Mouse (Mus musculus) liver, embryonic 15.5 days (tissue): Measurements from ENCODE around the gene Gpha2. TPM values are rescaled to one million over a fixed set of nuclear protein-coding genes. Genes with fewer than 3 reads are reported as not detected.

ENCODE experiments used
- ATAC-seq: fragments of 200-750 bp; cut with Nextera tagmentation; 2 replicates; pipeline ENCODE4 v1.8.0; 2017; ENCODE audit warnings: moderate number of reproducible peaks, mild to moderate bottlenecking, moderate library complexity; ENCODE audit not compliant: insufficient read depth
- H3K27ac ChIP-seq: fragments of 300-500 bp; sonication (generic); replicated peaks from 2 replicates; pipeline ENCODE4 v1.5.1; 2015; ENCODE audit warnings: mild to moderate bottlenecking, inconsistent platforms
- H3K27me3 ChIP-seq: fragments of 300-500 bp; sonication (generic); 2 replicates; pipeline ENCODE4 v1.6.1; 2015; ENCODE audit warnings: mild to moderate bottlenecking, inconsistent platforms
- H3K36me3 ChIP-seq: fragments of 300-500 bp; sonication (generic); replicated peaks from 2 replicates; pipeline ENCODE4 v1.6.1; 2015; ENCODE audit warnings: moderate library complexity, mild to moderate bottlenecking, inconsistent platforms
- H3K4me1 ChIP-seq: fragments of 300-500 bp; sonication (generic); replicated peaks from 2 replicates; pipeline ENCODE4 v1.6.1; 2015; ENCODE audit warnings: inconsistent platforms
- H3K4me2 ChIP-seq: fragments of 300-500 bp; sonication (generic); 2 replicates; pipeline ENCODE4 v1.6.1; 2015; ENCODE audit warnings: moderate library complexity, mild to moderate bottlenecking, inconsistent platforms
- H3K4me3 ChIP-seq: fragments of 300-500 bp; sonication (generic); replicated peaks from 2 replicates; pipeline ENCODE4 v1.5.1; 2015; ENCODE audit warnings: mild to moderate bottlenecking, inconsistent platforms
- H3K9ac ChIP-seq: fragments of 300-500 bp; sonication (generic); 2 replicates; pipeline ENCODE4 v1.6.1; 2015; ENCODE audit warnings: moderate library complexity, mild to moderate bottlenecking, inconsistent platforms
- H3K9me3 ChIP-seq: fragments of 300-500 bp; sonication (generic); replicated peaks from 2 replicates; pipeline ENCODE4 v1.6.1; 2016; ENCODE audit warnings: inconsistent platforms
- WGBS: fragments of 180-500 bp; shearing (Covaris S2); methylation state at CpG from one replicate; pipeline ENCODE4 v1.1.7; 2015; ENCODE audit warnings: mixed read lengths; ENCODE audit not compliant: insufficient replicate concordance; 5-methylcytosine and 5-hydroxymethylcytosine counted together
- polyA plus RNA-seq: library from polyadenylated mRNA; unstranded; fragments of >200 nt; fragmentation: Nextera tagmentation; extraction: Ambion mirVana; gene quantifications from 2 replicates; pipeline ENCODE4 v1.2.1, GENCODE M21; 2015

The Gpha2 gene
- polyA plus RNA-seq, 1 experiment from 2014 or later, result 0.15 TPM

- 0% methylated on average over 4 of the region's 4 CpGs for WGBS
- Histone ChIP-seq H3K9me3 (no peaks in the 10 kb centered on the region), H3K9ac (peak overlapping the region; percentile 84), H3K27me3 (no peaks in the 10 kb centered on the region), H3K4me3 (peak overlapping the region; percentile 79), H3K27ac (peak overlapping the region; percentile 93), H3K4me2 (peak overlapping the region; percentile 77), H3K36me3 (peaks cover 29% of the 10 kb centered on the region), H3K4me1 (peaks cover 52% of the 10 kb centered on the region)
- ATAC-seq, result no peak
Observed at GRCm38 (mm10) chr19:6242281-6242680, 16.1 kb downstream of the Gpha2 start.

- H3K4me1 ChIP-seq, result peaks cover 45% of the 10 kb centered on the region
- ATAC-seq, result no peak
- peak overlapping the region; percentile 93; the same call in 1 of the 2 replicates for H3K27ac ChIP-seq
- H3K4me3 ChIP-seq, result no peak overlapping the region
- H3K27me3 ChIP-seq, result no peaks in the 10 kb centered on the region
- peak overlapping the region; percentile 84 for H3K9ac ChIP-seq
- H3K9me3 ChIP-seq, result no peaks in the 10 kb centered on the region
- WGBS, result 73% methylated on average over 5 of the region's 5 CpGs
- H3K36me3 ChIP-seq, result peaks cover 39% of the 10 kb centered on the region
- H3K4me2 ChIP-seq, result peak overlapping the region; percentile 77
Observed at GRCm38 (mm10) chr19:6243226-6243625, 17.0 kb downstream of the Gpha2 start.

- H3K27me3 ChIP-seq, result no peaks in the 10 kb centered on the region
- no peaks in the 10 kb centered on the region for H3K9me3 ChIP-seq
- peaks cover 24% of the 10 kb centered on the region for H3K4me1 ChIP-seq
- H3K9ac ChIP-seq, result no peak overlapping the region
- ATAC-seq, result no peak
- H3K4me2 ChIP-seq, result no peak overlapping the region
- H3K27ac ChIP-seq, result no peak overlapping the region
- H3K4me3 ChIP-seq, result no peak overlapping the region
- peaks cover 58% of the 10 kb centered on the region for H3K36me3 ChIP-seq
- WGBS, result 82% methylated on average over 1 of the region's 1 CpGs
Observed at GRCm38 (mm10) chr19:6245806-6246205, 19.6 kb downstream of the Gpha2 start.

GRCm38 (mm10) chr19:6247526-6248300 is 21.5 kb downstream of the Gpha2 start:
- Histone ChIP-seq H3K9ac (no peak overlapping the region), H3K36me3 (peaks cover 77% of the 10 kb centered on the region), H3K4me1 (peaks cover 14% of the 10 kb centered on the region), H3K27ac (no peak overlapping the region), H3K27me3 (no peaks in the 10 kb centered on the region), H3K4me3 (no peak overlapping the region), H3K4me2 (no peak overlapping the region), H3K9me3 (no peaks in the 10 kb centered on the region)
- 85% methylated on average over 29 of the region's 29 CpGs for WGBS
- ATAC-seq, result no peak

GRCm38 (mm10) chr19:6253021-6253420 is 26.8 kb downstream of the Gpha2 start:
- Histone ChIP-seq H3K9ac (no peak overlapping the region), H3K4me3 (no peak overlapping the region), H3K9me3 (no peaks in the 10 kb centered on the region), H3K27me3 (no peaks in the 10 kb centered on the region), H3K27ac (no peak overlapping the region), H3K4me1 (peaks cover 5% of the 10 kb centered on the region; the same call in 1 of the 2 replicates), H3K4me2 (no peak overlapping the region), H3K36me3 (peaks cover 93% of the 10 kb centered on the region)
- 74% methylated on average over 4 of the region's 4 CpGs for WGBS
- ATAC-seq, result no peak

- no peak for ATAC-seq
- peaks cover 64% of the 10 kb centered on the region for H3K36me3 ChIP-seq
- no peak overlapping the region for H3K27ac ChIP-seq
- H3K4me1 ChIP-seq, result peaks cover 27% of the 10 kb centered on the region
- no peak overlapping the region for H3K4me3 ChIP-seq
- H3K27me3 ChIP-seq, result no peaks in the 10 kb centered on the region
- H3K9ac ChIP-seq, result no peak overlapping the region
- WGBS, result 65% methylated on average over 2 of the region's 2 CpGs
- H3K9me3 ChIP-seq, result no peaks in the 10 kb centered on the region
- H3K4me2 ChIP-seq, result no peak overlapping the region
Observed at GRCm38 (mm10) chr19:6260428-6260827, 34.2 kb downstream of the Gpha2 start.

- Histone ChIP-seq H3K36me3 (peaks cover 58% of the 10 kb centered on the region), H3K4me3 (no peak overlapping the region)
Observed at GRCm38 (mm10) chr19:6260946-6261345, 34.8 kb downstream of the Gpha2 start.

GRCm38 (mm10) chr19:6261379-6261778 is 35.2 kb downstream of the Gpha2 start:
- Histone ChIP-seq H3K4me3 (no peak overlapping the region), H3K36me3 (peaks cover 54% of the 10 kb centered on the region), H3K4me1 (peaks cover 29% of the 10 kb centered on the region), H3K9ac (no peak overlapping the region), H3K27me3 (no peaks in the 10 kb centered on the region), H3K4me2 (no peak overlapping the region), H3K27ac (no peak overlapping the region), H3K9me3 (no peaks in the 10 kb centered on the region)
- ATAC-seq, result no peak
- 85% methylated on average over 14 of the region's 14 CpGs for WGBS

More at GRCm38 (mm10) chr19:6260946-6261345, 34.8 kb downstream of the Gpha2 start:
- Histone ChIP-seq H3K27me3 (no peaks in the 10 kb centered on the region), H3K9ac (no peak overlapping the region), H3K9me3 (no peaks in the 10 kb centered on the region), H3K27ac (no peak overlapping the region), H3K4me1 (peaks cover 29% of the 10 kb centered on the region), H3K4me2 (no peak overlapping the region)
- WGBS, result 71% methylated on average over 4 of the region's 4 CpGs
- ATAC-seq, result no peak

- peaks cover 46% of the 10 kb centered on the region for H3K36me3 ChIP-seq
- 43% methylated on average over 7 of the region's 7 CpGs for WGBS
- H3K9me3 ChIP-seq, result no peaks in the 10 kb centered on the region
- peak overlapping the region; percentile 14; the same call in 1 of the 2 replicates for H3K27ac ChIP-seq
- no peak for ATAC-seq
- peaks cover 35% of the 10 kb centered on the region for H3K4me1 ChIP-seq
- H3K27me3 ChIP-seq, result no peaks in the 10 kb centered on the region
- no peak overlapping the region for H3K9ac ChIP-seq
- H3K4me2 ChIP-seq, result no peak overlapping the region
- H3K4me3 ChIP-seq, result no peak overlapping the region
Observed at GRCm38 (mm10) chr19:6262222-6262621, 36.0 kb downstream of the Gpha2 start.

- peak overlapping the region; percentile 40 for H3K4me3 ChIP-seq
- H3K36me3 ChIP-seq, result peaks cover 38% of the 10 kb centered on the region
- peak; percentile 68 for ATAC-seq
- no peaks in the 10 kb centered on the region for H3K9me3 ChIP-seq
- peaks cover 7% of the 10 kb centered on the region; the same call in 1 of the 2 replicates for H3K27me3 ChIP-seq
- H3K9ac ChIP-seq, result 0 out of 2 replicates have a peak overlapping the region, but pooled peaks have one; percentile 28
- 57% methylated on average over 8 of the region's 8 CpGs for whole genome bisulfite sequencing
- H3K27ac ChIP-seq, result peak overlapping the region; percentile 14
- H3K4me1 ChIP-seq, result peaks cover 40% of the 10 kb centered on the region
- peak overlapping the region; percentile 51 for H3K4me2 ChIP-seq
Observed at GRCm38 (mm10) chr19:6262839-6263433, 36.8 kb downstream of the Gpha2 start.

GRCm38 (mm10) chr19:6264200-6264599 is 38.0 kb downstream of the Gpha2 start:
- Histone ChIP-seq H3K27ac (peak overlapping the region; percentile 14; the same call in 1 of the 2 replicates), H3K4me2 (peak overlapping the region; percentile 51), H3K4me3 (peak overlapping the region; percentile 40), H3K4me1 (peaks cover 50% of the 10 kb centered on the region), H3K9ac (peak overlapping the region; percentile 28; the same call in 1 of the 2 replicates), H3K27me3 (peaks cover 7% of the 10 kb centered on the region; the same call in 1 of the 2 replicates), H3K36me3 (peaks cover 26% of the 10 kb centered on the region), H3K9me3 (no peaks in the 10 kb centered on the region)
- ATAC-seq, result no peak
- 40% methylated on average over 9 of the region's 9 CpGs for WGBS
